Mouse (Mus musculus) C3H10T1/2 (cell line): ENCODE data around the gene Gm5458. TPM values are rescaled to one million over a fixed set of nuclear protein-coding genes. Genes with fewer than 3 reads are reported as not detected.

Source experiments
- polyA plus RNA-seq, 2 experiments: library from polyadenylated mRNA; unstranded; fragments of >200 nt; fragmentation: generic; extraction: Trizol; gene quantifications; one replicate each; pipeline ENCODE4 v1.2.1; 2012; ENCODE audit warnings: missing spikeins in 2 of 2

The Gm5458 gene
- not detected for polyA plus RNA-seq

DNA sequence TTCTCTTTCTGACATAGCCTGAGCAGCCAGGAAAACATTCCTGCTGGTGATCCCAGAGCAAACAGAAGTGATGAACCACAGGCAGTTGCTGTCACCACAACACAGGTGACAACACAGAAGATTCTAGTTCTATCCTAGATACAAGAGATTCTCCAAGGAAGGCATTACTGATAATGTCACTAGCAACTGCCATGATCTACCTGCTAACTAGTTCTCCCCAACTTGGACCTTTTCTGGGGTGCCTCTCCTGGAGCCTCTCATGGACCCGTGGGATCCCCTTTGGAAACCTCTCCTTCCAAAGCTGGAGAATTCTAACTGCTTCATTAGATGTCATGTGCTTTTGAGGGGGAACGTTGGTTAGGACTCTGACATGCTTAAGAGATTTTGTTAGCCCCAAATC, at the start of gene Gm5458:
Gene Gm5458 (minus strand): TSS at position 101 of the 400 bp plus-strand sequence.

DNA sequence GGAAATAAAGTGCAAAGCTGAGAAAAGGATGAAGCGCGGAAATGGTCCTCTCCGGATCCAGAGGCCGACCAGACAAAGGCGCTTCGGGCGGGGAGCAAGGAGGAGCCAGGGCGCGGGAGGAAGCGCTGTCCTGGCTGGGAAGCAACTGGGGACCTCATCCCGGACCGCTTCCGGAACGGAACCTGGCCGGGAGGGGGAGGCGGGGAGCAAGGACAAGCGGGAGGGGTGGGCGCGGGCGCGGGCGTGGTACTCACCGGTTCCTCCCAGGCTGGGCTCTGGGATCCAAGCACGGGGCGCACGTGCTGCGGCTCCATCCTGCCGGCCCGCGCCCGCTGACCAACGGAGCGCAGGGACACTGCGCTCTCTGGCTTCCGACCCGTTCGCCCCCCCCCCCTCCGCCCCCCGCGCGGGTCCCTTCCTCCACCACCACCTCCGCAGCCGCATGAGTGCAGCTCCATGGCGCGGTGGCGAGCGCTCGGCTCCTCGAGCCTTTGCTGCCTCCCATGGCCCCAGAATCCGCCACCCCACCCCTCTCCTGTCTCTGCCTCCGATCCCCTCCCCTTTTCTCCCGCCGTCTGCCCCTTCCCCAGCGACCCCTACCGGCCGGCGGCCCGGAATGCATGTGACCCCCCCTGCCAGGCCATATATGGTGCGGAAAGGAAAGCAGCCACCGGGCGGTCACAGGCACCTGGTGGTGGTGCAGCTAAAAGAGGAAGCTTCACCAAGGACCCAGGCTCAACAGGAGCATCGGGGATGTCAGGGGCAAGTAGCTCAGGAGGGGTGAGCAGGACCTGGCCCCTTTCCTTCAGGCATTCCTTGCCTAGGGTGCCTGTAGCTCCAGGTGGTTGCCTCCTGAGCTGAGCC, 17.3 kb downstream of the Gm5458 start, which contains the start of gene Gm2237:
Gene Gm2237 (minus strand): TSS at position 332 of the 864 bp plus-strand sequence.

DNA sequence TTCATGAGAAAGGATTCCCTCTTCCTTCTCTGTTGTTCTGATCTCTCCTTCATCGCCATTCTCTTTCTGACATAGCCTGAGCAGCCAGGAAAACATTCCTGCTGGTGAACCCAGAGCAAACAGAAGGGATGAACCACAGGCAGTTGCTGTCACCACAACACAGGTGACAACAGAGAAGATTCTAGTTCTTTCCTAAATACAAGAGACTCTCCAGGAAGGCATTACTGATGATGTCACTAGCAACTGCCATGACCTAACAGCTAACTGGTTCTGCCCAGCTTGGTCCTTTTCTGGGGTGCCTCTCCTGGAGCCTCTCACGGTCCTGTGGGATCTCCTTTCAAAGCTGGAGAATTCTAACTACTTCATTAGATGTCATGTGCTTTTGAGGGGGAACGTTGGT, 52.5 kb downstream of the Gm5458 start, which contains the start of gene Gm2244:
Gene Gm2244 (minus strand): TSS at position 101 of the 400 bp plus-strand sequence.

Other genes with a start within 250 kb of the Gm5458 start
- gene Gm21738, start 183.7 kb downstream of the Gm5458 start, polyA plus RNA-seq = under 1 TPM; 0.06 to 0.25 TPM
- not detected for gene Gm2244, start 52.6 kb downstream of the Gm5458 start, polyA plus RNA-seq
- under 1 TPM; 0.02 to 0.45 TPM for gene Gm2237, start 17.4 kb downstream of the Gm5458 start, polyA plus RNA-seq
- 100 to 1,000 TPM in 1 of 2 experiments, under 1 TPM in 1; 0.59 to 200 TPM for gene Nid2, start 148.7 kb upstream of the Gm5458 start, polyA plus RNA-seq
- gene Rtraf, start 221.2 kb upstream of the Gm5458 start, polyA plus RNA-seq = 100 to 1,000 TPM in 1 of 2 experiments, 10 to 100 TPM in 1; 42.5 to 155 TPM